Mouse (Mus musculus) bone marrow, adult 2 months (tissue): ENCODE measurements around the gene Sesn2.

Source experiments
- CTCF ChIP-seq: fragments of 200-500 bp; IDR thresholded peaks from 2 replicates; pipeline ENCODE4 v1.5.1; 2011; ENCODE audit warnings: low read length, control low read depth; ENCODE audit not compliant: control insufficient read depth, insufficient read depth
- POLR2A ChIP-seq: fragments of 200-500 bp; IDR thresholded peaks from 2 replicates; pipeline ENCODE4 v1.6.1; 2011; ENCODE audit warnings: low read depth, mild to moderate bottlenecking, control low read depth, low read length, borderline replicate concordance; ENCODE audit not compliant: control insufficient read depth

GRCm38 (mm10) chr4:132444516-132444915 lies 65.8 kb downstream of the Sesn2 start:
- TF ChIP-seq CTCF (no peak), POLR2A (no peak)
